Mouse (Mus musculus) liver, embryonic 14.5 days (tissue): ENCODE results near the gene Gm4181.
"Not testable (repeated sequence)": the region's sequence is repeated elsewhere in the genome, so short reads cannot be mapped to it uniquely, and the experiment has no call there.

Experiments
- CTCF ChIP-seq: IDR thresholded peaks from 2 replicates; pipeline ENCODE4 v1.5.1; 2016; ENCODE audit warnings: antibody characterized with exemption, low read depth, control low read depth
- EP300 ChIP-seq: IDR thresholded peaks from 2 replicates; pipeline ENCODE4 v1.6.1; 2016; ENCODE audit warnings: antibody characterized with exemption, low read depth

- TF ChIP-seq CTCF, EP300: not testable (repeated sequence)
These were observed 43.4 kb downstream of the Gm4181 start, which contains the start of gene Gm17174 for GRCm38 (mm10) chr14:51592039-51592438.
